Mouse (Mus musculus): ENCODE data around the gene Fam229b. TPM values are rescaled to one million over a fixed set of nuclear protein-coding genes. Genes with fewer than 3 reads are reported as not detected.

Gene Fam229b
- 35.2 and 40.0 TPM in 2 replicates for polyA plus RNA-seq (2014; fragmentation: Nextera tagmentation; extraction: Ambion mirVana)

DNA sequence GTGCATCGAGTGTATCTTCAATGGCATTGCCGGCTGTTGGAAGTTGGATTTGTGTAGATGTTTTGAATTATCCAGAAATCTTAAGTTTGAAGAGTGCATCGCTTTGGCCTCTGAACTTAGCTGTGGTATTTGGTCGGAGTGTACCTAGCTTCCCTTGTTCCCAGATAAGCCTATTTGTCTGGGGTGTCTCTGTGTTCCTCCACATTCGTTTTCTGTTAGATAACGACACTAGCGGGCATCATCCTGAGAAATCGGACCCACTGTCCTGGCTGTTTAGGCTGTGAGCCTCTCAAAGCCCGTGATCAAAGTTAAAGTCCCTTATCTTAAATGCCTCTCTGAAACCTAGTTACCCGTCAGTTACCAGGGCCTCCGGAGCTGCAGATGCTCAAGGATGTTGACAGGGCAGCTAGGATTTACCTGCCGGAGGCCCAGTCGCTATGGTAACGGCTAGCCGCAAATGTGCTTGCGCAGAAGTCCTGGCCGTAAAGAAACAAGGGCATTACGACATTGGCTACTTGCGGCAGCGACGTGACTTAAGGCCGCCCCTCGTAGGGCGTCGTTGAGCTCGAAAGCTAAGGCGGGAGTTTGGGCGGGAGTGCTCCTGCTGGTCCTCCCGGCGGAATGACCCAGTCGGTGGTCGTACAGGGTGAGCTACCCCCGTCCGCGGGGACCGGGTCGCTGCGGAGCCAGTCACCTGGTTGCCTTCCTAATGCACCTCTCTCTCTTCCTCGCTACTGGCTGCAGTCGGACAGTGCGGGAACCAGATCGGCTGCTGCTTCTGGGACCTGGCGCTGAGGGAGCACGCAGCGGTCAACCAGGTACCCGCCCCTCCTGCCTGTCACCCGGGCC, at the start of gene Fam229b, which contains the start of gene Tube1:
Fam229b (minus strand) TSS at position 453 of the 849 bp plus-strand sequence.
Tube1 (plus strand) TSS at position 515 of the 849 bp plus-strand sequence.
- Histone ChIP-seq H3K9ac (replicated peaks; ENCODE audit: low read depth, low read length) (peak within 1 kb of the TSS; percentile 58), H3K36me3 (ENCODE audit: control insufficient read depth, insufficient read depth, low read length) (0 out of 2 replicates have a peak, but pooled peaks cover 10% of the 10 kb centered on the region), H3K27ac (ENCODE audit: low read depth, low read length) (peak within 1 kb of the TSS; percentile 71), H3K4me3 (ENCODE audit: low read depth, low read length) (peak within 1 kb of the TSS; percentile 59), H3K27me3 (ENCODE audit: control insufficient read depth, insufficient read depth, low read length) (no peaks in the 10 kb centered on the region), H3K9me3 (ENCODE audit: control insufficient read depth, low read length) (no peaks in the 10 kb centered on the region), H3K4me1 (ENCODE audit: control insufficient read depth, insufficient read depth, low read length) (no peaks in the 10 kb centered on the region), H3K4me2 (ENCODE audit: low read depth, low read length) (peak within 1 kb of the TSS; percentile 88)
- peak; percentile 92 for ATAC-seq (ENCODE audit: low read depth)
- WGBS, result 5% methylated on average over 47 of the region's 47 CpGs

DNA sequence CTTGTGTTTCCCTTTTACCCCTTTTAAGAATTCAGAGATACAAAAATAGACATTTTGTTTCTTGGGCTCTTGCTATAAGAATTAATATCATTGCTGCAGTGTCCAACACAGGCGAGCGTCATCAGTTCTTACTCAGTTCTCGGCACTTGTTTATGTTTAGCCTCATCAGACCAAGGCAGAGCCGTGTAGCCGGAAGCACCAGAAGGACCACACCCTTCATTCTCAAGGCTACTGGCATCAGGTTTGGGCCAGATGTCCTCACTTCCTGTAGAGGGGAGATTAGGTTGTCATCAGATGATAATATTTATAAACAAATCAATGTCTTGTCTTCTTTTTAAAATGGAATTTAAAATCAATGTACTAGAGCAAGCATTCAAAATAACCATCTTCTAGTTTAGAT, 43.3 kb upstream of the Fam229b start:
- no peak overlapping the region for H3K4me2 ChIP-seq (ENCODE audit: low read depth, low read length)
- H3K27ac ChIP-seq (ENCODE audit: low read depth, low read length), result no peak overlapping the region
- no peaks in the 10 kb centered on the region for H3K9me3 ChIP-seq (ENCODE audit: control insufficient read depth, low read length)
- no peak for ATAC-seq (ENCODE audit: low read depth)
- peaks cover 13% of the 10 kb centered on the region for H3K4me1 ChIP-seq (ENCODE audit: control insufficient read depth, insufficient read depth, low read length)
- no peak overlapping the region for H3K9ac ChIP-seq (replicated peaks; ENCODE audit: low read depth, low read length)
- WGBS, result 92% methylated on average over 5 of the region's 5 CpGs
- no peaks in the 10 kb centered on the region for H3K27me3 ChIP-seq (ENCODE audit: control insufficient read depth, insufficient read depth, low read length)
- no peaks in the 10 kb centered on the region for H3K36me3 ChIP-seq (ENCODE audit: control insufficient read depth, insufficient read depth, low read length)
- H3K4me3 ChIP-seq (ENCODE audit: low read depth, low read length), result no peak overlapping the region

DNA sequence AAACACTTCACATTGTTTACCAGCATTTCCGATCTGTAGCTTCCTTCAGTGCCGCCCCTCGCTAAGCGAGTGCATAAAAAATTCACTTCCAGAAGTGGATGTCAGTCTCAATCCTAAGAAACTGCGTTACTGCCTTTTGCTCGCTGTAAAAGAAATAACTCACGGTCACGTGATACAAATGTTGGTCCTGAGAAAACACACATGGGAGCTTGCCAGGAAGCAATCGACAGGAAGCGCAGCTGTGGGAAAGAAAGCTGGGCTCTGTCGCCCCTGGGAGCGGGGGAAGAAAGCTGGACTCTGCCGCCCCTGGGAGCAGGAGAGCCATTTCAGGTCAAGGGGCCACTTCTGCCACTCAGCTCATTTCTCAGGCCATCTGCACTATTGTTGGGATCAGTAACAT, 39.4 kb upstream of the Fam229b start:
- WGBS, result 19% methylated on average over 13 of the region's 13 CpGs
- H3K9me3 ChIP-seq (ENCODE audit: control insufficient read depth, low read length), result no peaks in the 10 kb centered on the region
- no peak for ATAC-seq (ENCODE audit: low read depth)

DNA sequence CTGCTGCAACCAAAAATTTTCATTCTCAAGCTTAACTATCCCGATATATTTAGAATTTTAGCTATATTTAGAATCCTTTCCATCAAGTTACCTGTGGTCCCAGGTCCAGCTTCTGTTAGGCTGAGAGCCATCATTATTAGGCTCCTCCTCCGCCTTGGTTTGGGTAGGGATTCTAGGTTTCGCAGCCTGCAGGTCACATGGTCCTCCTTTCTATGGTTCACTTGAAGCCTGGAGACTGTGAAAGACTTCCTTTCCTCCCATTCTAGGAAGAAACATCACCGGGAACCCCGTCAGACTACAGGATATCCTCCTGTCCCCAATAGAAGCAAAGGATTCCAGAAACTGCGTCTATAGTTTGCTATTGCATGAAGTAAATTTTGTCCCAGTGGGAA, 38.8 kb upstream of the Fam229b start:
- no peak overlapping the region for H3K9ac ChIP-seq (replicated peaks; ENCODE audit: low read depth, low read length)
- H3K4me3 ChIP-seq (ENCODE audit: low read depth, low read length), result no peak overlapping the region; the same call in 1 of the 2 replicates
- H3K4me2 ChIP-seq (ENCODE audit: low read depth, low read length), result peak overlapping the region; percentile 68

More for the DNA sequence above, 39.4 kb upstream of the Fam229b start:
- H3K27ac ChIP-seq (ENCODE audit: low read depth, low read length), result peak overlapping the region; percentile 95
- H3K4me3 ChIP-seq (ENCODE audit: low read depth, low read length), result no peak overlapping the region
- no peak overlapping the region for H3K9ac ChIP-seq (replicated peaks; ENCODE audit: low read depth, low read length)
- H3K27me3 ChIP-seq (ENCODE audit: control insufficient read depth, insufficient read depth, low read length), result no peaks in the 10 kb centered on the region
- no peaks in the 10 kb centered on the region for H3K36me3 ChIP-seq (ENCODE audit: control insufficient read depth, insufficient read depth, low read length)
- H3K4me1 ChIP-seq (ENCODE audit: control insufficient read depth, insufficient read depth, low read length), result peaks cover 25% of the 10 kb centered on the region
- peak overlapping the region; percentile 68 for H3K4me2 ChIP-seq (ENCODE audit: low read depth, low read length)

DNA sequence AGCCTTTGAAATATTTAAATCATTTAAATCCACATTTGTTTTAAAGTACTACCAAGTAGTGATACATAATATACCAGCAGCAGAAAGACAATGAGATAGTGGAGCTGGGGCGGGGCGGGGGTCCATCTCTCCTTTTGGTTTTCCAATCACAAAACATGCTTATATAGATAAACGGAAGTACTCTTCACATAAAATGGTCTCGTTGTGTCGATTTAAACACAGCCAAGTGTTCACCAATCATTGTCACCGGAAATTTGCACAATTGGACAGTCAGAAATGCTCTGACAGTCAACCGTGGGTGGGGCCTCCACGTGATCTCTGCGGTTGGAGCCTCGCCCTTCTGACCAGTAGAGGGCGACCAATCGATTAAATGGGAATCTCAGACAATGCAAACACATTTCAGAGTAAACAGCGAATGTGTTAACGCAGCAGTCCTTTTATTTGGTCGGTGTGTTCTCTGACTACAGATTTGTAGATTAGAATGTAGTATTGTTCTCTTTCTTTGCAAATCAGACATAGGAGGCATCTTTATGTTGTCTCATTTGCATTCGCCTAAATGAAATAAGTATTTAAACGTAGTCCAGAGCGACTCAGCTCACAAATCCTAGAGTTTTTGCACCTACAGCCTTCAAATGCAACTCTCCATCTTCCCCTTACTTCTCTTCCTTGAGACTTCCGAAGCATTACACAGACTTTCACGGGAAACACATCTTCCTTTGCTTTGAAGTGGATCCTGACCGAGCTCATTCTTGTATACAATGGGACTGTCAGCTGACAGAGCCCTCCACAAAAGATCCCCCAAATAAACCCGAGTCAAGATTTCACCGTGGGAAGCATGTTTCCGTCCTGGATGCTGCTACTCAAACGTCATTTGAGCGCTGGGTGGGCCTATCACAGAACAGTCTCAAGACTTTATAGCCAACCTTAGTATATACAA, 38.2 kb upstream of the Fam229b start:
- WGBS, result 6% methylated on average over 26 of the region's 26 CpGs
- Histone ChIP-seq H3K4me1 (ENCODE audit: control insufficient read depth, insufficient read depth, low read length) (peaks cover 25% of the 10 kb centered on the region), H3K36me3 (ENCODE audit: control insufficient read depth, insufficient read depth, low read length) (no peaks in the 10 kb centered on the region), H3K4me2 (ENCODE audit: low read depth, low read length) (peak overlapping the region; percentile 68), H3K27ac (ENCODE audit: low read depth, low read length) (peak overlapping the region; percentile 95), H3K27me3 (ENCODE audit: control insufficient read depth, insufficient read depth, low read length) (no peaks in the 10 kb centered on the region), H3K4me3 (ENCODE audit: low read depth, low read length) (peak overlapping the region; percentile 35), H3K9ac (replicated peaks; ENCODE audit: low read depth, low read length) (peak overlapping the region; percentile 56; the same call in 1 of the 2 replicates), H3K9me3 (ENCODE audit: control insufficient read depth, low read length) (no peaks in the 10 kb centered on the region)
- ATAC-seq (ENCODE audit: low read depth), result peak; percentile 82

More for the DNA sequence above, 38.8 kb upstream of the Fam229b start:
- 63% methylated on average over 6 of the region's 6 CpGs for WGBS
- Histone ChIP-seq H3K36me3 (ENCODE audit: control insufficient read depth, insufficient read depth, low read length) (no peaks in the 10 kb centered on the region), H3K9me3 (ENCODE audit: control insufficient read depth, low read length) (no peaks in the 10 kb centered on the region), H3K27ac (ENCODE audit: low read depth, low read length) (peak overlapping the region; percentile 95), H3K4me1 (ENCODE audit: control insufficient read depth, insufficient read depth, low read length) (peaks cover 25% of the 10 kb centered on the region), H3K27me3 (ENCODE audit: control insufficient read depth, insufficient read depth, low read length) (no peaks in the 10 kb centered on the region)
- ATAC-seq (ENCODE audit: low read depth), result no peak

DNA sequence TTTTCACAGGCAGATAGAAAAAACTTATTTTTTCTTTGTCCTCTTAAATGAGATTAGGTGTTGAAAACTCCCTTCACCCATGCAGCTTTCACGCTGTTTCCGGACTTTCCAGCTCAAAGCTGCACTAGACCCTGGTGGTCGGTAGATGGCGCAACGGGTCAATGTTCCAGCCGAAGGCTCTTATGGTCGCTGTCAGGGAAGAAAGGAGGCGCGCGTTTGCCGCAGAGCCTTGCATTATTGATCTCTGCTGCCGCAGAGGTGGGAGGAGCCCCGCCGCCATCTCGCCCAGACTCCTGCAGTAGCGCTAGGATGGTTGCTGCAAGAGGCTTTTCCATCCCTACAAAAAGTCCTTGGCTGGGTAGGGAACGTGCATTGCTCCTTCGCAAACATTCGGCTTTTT, 37.4 kb upstream of the Fam229b start:
- Histone ChIP-seq H3K4me2 (ENCODE audit: low read depth, low read length) (peak overlapping the region; percentile 68), H3K9me3 (ENCODE audit: control insufficient read depth, low read length) (no peaks in the 10 kb centered on the region), H3K4me3 (ENCODE audit: low read depth, low read length) (peak overlapping the region; percentile 35), H3K36me3 (ENCODE audit: control insufficient read depth, insufficient read depth, low read length) (no peaks in the 10 kb centered on the region), H3K27ac (ENCODE audit: low read depth, low read length) (peak overlapping the region; percentile 95), H3K4me1 (ENCODE audit: control insufficient read depth, insufficient read depth, low read length) (peaks cover 31% of the 10 kb centered on the region), H3K9ac (replicated peaks; ENCODE audit: low read depth, low read length) (peak overlapping the region; percentile 56; the same call in 1 of the 2 replicates), H3K27me3 (ENCODE audit: control insufficient read depth, insufficient read depth, low read length) (no peaks in the 10 kb centered on the region)
- ATAC-seq (ENCODE audit: low read depth), result peak; percentile 93
- under 1% methylated on average over 19 of the region's 19 CpGs for WGBS

DNA sequence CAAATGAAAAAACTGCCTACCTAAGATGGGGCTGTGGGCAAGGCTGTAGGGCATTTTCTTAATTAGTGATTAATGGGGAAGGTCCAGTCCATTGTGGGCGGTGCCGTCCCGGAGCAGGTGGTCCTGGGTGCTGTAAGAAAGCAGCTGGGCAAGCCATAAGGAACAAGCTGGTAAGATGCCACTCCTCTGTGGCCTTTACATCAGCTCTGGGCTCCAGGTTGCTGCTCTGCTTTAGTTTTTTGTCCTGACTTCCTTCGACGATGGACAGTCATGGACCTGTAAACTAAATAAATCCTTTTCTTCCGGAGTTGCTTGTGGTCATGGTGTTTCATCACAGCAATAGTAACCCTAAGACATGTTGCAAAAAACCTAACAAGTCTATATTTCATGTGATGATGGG, 37.0 kb upstream of the Fam229b start:
- Histone ChIP-seq H3K27me3 (ENCODE audit: control insufficient read depth, insufficient read depth, low read length) (no peaks in the 10 kb centered on the region), H3K36me3 (ENCODE audit: control insufficient read depth, insufficient read depth, low read length) (no peaks in the 10 kb centered on the region), H3K9ac (replicated peaks; ENCODE audit: low read depth, low read length) (peak overlapping the region; percentile 41), H3K4me1 (ENCODE audit: control insufficient read depth, insufficient read depth, low read length) (peaks cover 32% of the 10 kb centered on the region), H3K4me3 (ENCODE audit: low read depth, low read length) (no peak overlapping the region), H3K4me2 (ENCODE audit: low read depth, low read length) (peak overlapping the region; percentile 68), H3K27ac (ENCODE audit: low read depth, low read length) (peak overlapping the region; percentile 95; the same call in 1 of the 2 replicates), H3K9me3 (ENCODE audit: control insufficient read depth, low read length) (no peaks in the 10 kb centered on the region)
- ATAC-seq (ENCODE audit: low read depth), result peak; percentile 13; the same call in 1 of the 2 replicates
- 8% methylated on average over 6 of the region's 6 CpGs for WGBS

DNA sequence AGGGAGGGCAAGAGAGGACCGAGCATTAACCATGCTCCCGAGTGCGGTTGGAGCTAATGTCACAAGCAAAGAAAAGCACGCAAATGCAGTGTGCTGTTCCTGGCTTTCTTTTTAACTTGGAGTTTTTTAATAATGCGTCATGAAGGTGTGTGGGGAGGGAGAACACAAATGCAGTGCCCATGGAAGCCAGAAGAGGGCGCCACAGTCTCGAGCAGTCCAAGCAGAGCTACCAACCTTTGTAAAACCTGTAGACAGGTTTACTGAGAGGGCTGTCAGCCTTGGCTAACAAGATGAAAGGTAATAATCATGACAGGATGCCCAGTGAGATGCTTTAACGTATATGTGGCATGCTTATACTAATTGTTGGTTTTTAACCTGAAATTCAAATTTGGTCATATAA, 36.5 kb upstream of the Fam229b start:
- Histone ChIP-seq H3K4me1 (ENCODE audit: control insufficient read depth, insufficient read depth, low read length) (peaks cover 32% of the 10 kb centered on the region), H3K27me3 (ENCODE audit: control insufficient read depth, insufficient read depth, low read length) (no peaks in the 10 kb centered on the region), H3K36me3 (ENCODE audit: control insufficient read depth, insufficient read depth, low read length) (no peaks in the 10 kb centered on the region), H3K27ac (ENCODE audit: low read depth, low read length) (peak overlapping the region; percentile 95; the same call in 1 of the 2 replicates), H3K9me3 (ENCODE audit: control insufficient read depth, low read length) (no peaks in the 10 kb centered on the region), H3K4me2 (ENCODE audit: low read depth, low read length) (peak overlapping the region; percentile 68), H3K4me3 (ENCODE audit: low read depth, low read length) (no peak overlapping the region), H3K9ac (replicated peaks; ENCODE audit: low read depth, low read length) (peak overlapping the region; percentile 41; the same call in 1 of the 2 replicates)
- WGBS, result 9% methylated on average over 8 of the region's 8 CpGs
- ATAC-seq (ENCODE audit: low read depth), result peak; percentile 23
